Mouse (Mus musculus) liver (tissue): ENCODE data around the gene Pbx2.

ENCODE experiments used
- DNase-seq: peaks from one replicate; pipeline ENCODE4 v3.0.0-alpha.2; 2020; ENCODE audit warnings: mixed read lengths

Pbx2 gene

GRCm38 (mm10) chr17:34631647-34632046, 40.6 kb downstream of the Pbx2 start:
- no peak for DNase-seq

- DNase-seq: peak; percentile 70
Observed at GRCm38 (mm10) chr17:34632261-34632691, 41.2 kb downstream of the Pbx2 start.

- no peak for DNase-seq
Observed at GRCm38 (mm10) chr17:34635671-34636070, 44.6 kb downstream of the Pbx2 start.

GRCm38 (mm10) chr17:34637459-34637858, 46.4 kb downstream of the Pbx2 start:
- no peak for DNase-seq

- no peak for DNase-seq
Observed at GRCm38 (mm10) chr17:34639461-34640255, 48.6 kb downstream of the Pbx2 start.

GRCm38 (mm10) chr17:34640778-34641601, 49.9 kb downstream of the Pbx2 start:
- no peak for DNase-seq

GRCm38 (mm10) chr17:34641945-34642344, 50.9 kb downstream of the Pbx2 start:
- no peak for DNase-seq

GRCm38 (mm10) chr17:34643379-34643778, 52.3 kb downstream of the Pbx2 start:
- no peak for DNase-seq

- no peak for DNase-seq
Observed at GRCm38 (mm10) chr17:34643944-34644343, 52.9 kb downstream of the Pbx2 start.

- DNase-seq: peak; percentile 89
Observed at GRCm38 (mm10) chr17:34644608-34645007, 53.5 kb downstream of the Pbx2 start, which contains the start of gene Fkbpl. Gene Fkbpl, plus strand, starts transcription at chr17:34644764.

GRCm38 (mm10) chr17:34645256-34645829, 54.3 kb downstream of the Pbx2 start:
- no peak for DNase-seq

GRCm38 (mm10) chr17:34645831-34646511, 54.9 kb downstream of the Pbx2 start:
- DNase-seq: no peak
